Mouse (Mus musculus) G1E (cell line): ENCODE measurements around the gene Phf2. TPM values are rescaled to one million over a fixed set of nuclear protein-coding genes. Genes with fewer than 3 reads are reported as not detected.
"Not testable (repeated sequence)": the region's sequence is repeated elsewhere in the genome, so short reads cannot be mapped to it uniquely, and the experiment has no call there.

Experiments used
- ATAC-seq: 2 replicates; pipeline ENCODE4 v1.8.0; 2016; ENCODE audit warnings: mild to moderate bottlenecking; ENCODE audit not compliant: insufficient number of reproducible peaks, poor library complexity, low FRiP score, severe bottlenecking; ENCODE audit errors: extremely low read depth
- DNase-seq: peaks from one replicate; pipeline ENCODE4 v3.0.0; 2012; ENCODE audit warnings: low spot score
- H3K27me3 ChIP-seq: 2 replicates; pipeline ENCODE4 v1.6.1; 2012; ENCODE audit warnings: mild to moderate bottlenecking, low read length, inconsistent platforms; ENCODE audit not compliant: insufficient read depth
- H3K36me3 ChIP-seq: replicated peaks from 2 replicates; pipeline ENCODE3; 2012; ENCODE audit warnings: mild to moderate bottlenecking, inconsistent platforms
- H3K4me1 ChIP-seq: 2 replicates; pipeline ENCODE4 v1.6.1; 2012; ENCODE audit warnings: low read depth, low read length, inconsistent platforms, mixed read lengths; ENCODE audit not compliant: insufficient read depth
- H3K4me3 ChIP-seq: 2 replicates; pipeline ENCODE4 v1.5.1; 2012; ENCODE audit warnings: low read depth, mild to moderate bottlenecking, inconsistent platforms, low read length, moderate library complexity, mixed read lengths
- H3K9me3 ChIP-seq: replicated peaks from 2 replicates; pipeline ENCODE4 v1.6.1; 2012; ENCODE audit warnings: inconsistent platforms
- CTCF ChIP-seq: IDR thresholded peaks from 2 replicates; pipeline ENCODE4 v1.5.1; 2012; ENCODE audit warnings: low read depth, low read length, inconsistent platforms, mixed read lengths
- GATA1 ChIP-seq: IDR thresholded peaks from 2 replicates; pipeline ENCODE4 v1.6.1; 2012; ENCODE audit warnings: borderline replicate concordance, low read length, inconsistent platforms, mixed read lengths
- GATA2 ChIP-seq: IDR thresholded peaks from 2 replicates; pipeline ENCODE4 v1.6.1; 2012; ENCODE audit warnings: low read depth, low read length, inconsistent platforms, borderline replicate concordance
- POLR2AphosphoS5 ChIP-seq: IDR thresholded peaks from 2 replicates; pipeline ENCODE4 v1.6.1; 2012; ENCODE audit warnings: low read depth, low read length, inconsistent platforms; ENCODE audit not compliant: insufficient replicate concordance
- TAL1 ChIP-seq: conservative IDR thresholded peaks from 2 replicates; pipeline ENCODE4 v1.6.1; 2012; ENCODE audit warnings: low read depth, low read length, inconsistent platforms, mixed read lengths
- polyA plus RNA-seq: library from polyadenylated mRNA; stranded (reverse); fragments of >175 nt; gene quantifications from 2 replicates; pipeline ENCODE4 v1.2.3, GENCODE M21; 2012
- total RNA-seq, 2 experiments: library from RNA; stranded (forward) in 1 of 2; stranded (reverse) in 1 of 2; fragments of 200-1000 nt in 1 of 2; fragments of >200 nt in 1 of 2; fragmentation: Nextera tagmentation in 1 of 2; gene quantifications; 2 replicates each; pipeline ENCODE4 v1.2.3; 2014 to 2017

Gene Phf2
- total and polyA plus RNA-seq, 3 experiments = 9.6 to 53.7 (median 45.3) TPM

GRCm38 (mm10) chr13:48822288-48822687, 48.6 kb downstream of the Phf2 start:
- Histone ChIP-seq H3K4me1 (no peaks in the 10 kb centered on the region), H3K27me3 (no peaks in the 10 kb centered on the region), H3K9me3 (no peaks in the 10 kb centered on the region), H3K4me3 (no peak overlapping the region), H3K36me3 (peaks cover 100% of the 10 kb centered on the region)
- ATAC-seq (no peak), DNase-seq (no peak)
- TF ChIP-seq TAL1 (no peak), GATA1 (no peak), POLR2AphosphoS5 (no peak), GATA2 (no peak), CTCF (no peak)

GRCm38 (mm10) chr13:48819131-48819530, 51.8 kb downstream of the Phf2 start:
- ATAC-seq = no peak
- H3K36me3 ChIP-seq = peaks cover 100% of the 10 kb centered on the region

GRCm38 (mm10) chr13:48814406-48814805, 56.5 kb downstream of the Phf2 start:
- Histone ChIP-seq H3K4me1 (no peaks in the 10 kb centered on the region), H3K4me3 (no peak overlapping the region), H3K36me3 (peaks cover 100% of the 10 kb centered on the region), H3K9me3 (no peaks in the 10 kb centered on the region), H3K27me3 (no peaks in the 10 kb centered on the region)
- TF ChIP-seq TAL1 (no peak), GATA1 (no peak)
- no peak for ATAC-seq
- no peak for DNase-seq

More at GRCm38 (mm10) chr13:48819131-48819530, 51.8 kb downstream of the Phf2 start:
- Histone ChIP-seq H3K27me3 (no peaks in the 10 kb centered on the region), H3K4me1 (no peaks in the 10 kb centered on the region), H3K4me3 (no peak overlapping the region), H3K9me3 (no peaks in the 10 kb centered on the region)
- TF ChIP-seq TAL1 (no peak), GATA1 (no peak), GATA2 (no peak), POLR2AphosphoS5 (no peak), CTCF (no peak)
- no peak for DNase-seq

GRCm38 (mm10) chr13:48810991-48811390, 59.9 kb downstream of the Phf2 start:
- TF ChIP-seq CTCF = no peak
- no peak for TF ChIP-seq POLR2AphosphoS5
- TF ChIP-seq GATA1 = no peak
- Histone ChIP-seq H3K9me3 (no peaks in the 10 kb centered on the region), H3K27me3 (no peaks in the 10 kb centered on the region), H3K4me1 (no peaks in the 10 kb centered on the region), H3K4me3 (no peak overlapping the region), H3K36me3 (peaks cover 100% of the 10 kb centered on the region)
- DNase-seq = no peak
- no peak for ATAC-seq

GRCm38 (mm10) chr13:48810274-48810823, 60.6 kb downstream of the Phf2 start:
- TF ChIP-seq GATA2 (no peak), TAL1 (no peak), POLR2AphosphoS5 (no peak), GATA1 (no peak), CTCF (no peak)
- Histone ChIP-seq H3K9me3 (no peaks in the 10 kb centered on the region), H3K4me1 (no peaks in the 10 kb centered on the region), H3K36me3 (peaks cover 100% of the 10 kb centered on the region), H3K27me3 (no peaks in the 10 kb centered on the region), H3K4me3 (no peak overlapping the region)
- DNase-seq = no peak
- no peak for ATAC-seq

GRCm38 (mm10) chr13:48809668-48810067, 61.3 kb downstream of the Phf2 start:
- not testable (repeated sequence) for H3K27me3 ChIP-seq, H3K4me3 ChIP-seq, ATAC-seq, DNase-seq, H3K4me1 ChIP-seq, H3K9me3 ChIP-seq
- H3K36me3 ChIP-seq = peaks cover 100% of the 10 kb centered on the region

- DNase-seq (peak; percentile 53), ATAC-seq (no peak; the same call in 1 of the 2 replicates)
- Histone ChIP-seq H3K4me1 (no peaks in the 10 kb centered on the region), H3K36me3 (peaks cover 100% of the 10 kb centered on the region), H3K27me3 (no peaks in the 10 kb centered on the region), H3K9me3 (no peaks in the 10 kb centered on the region), H3K4me3 (no peak overlapping the region)
- TF ChIP-seq GATA2 = no peak
- TF ChIP-seq CTCF = peak; percentile 84
- no peak for TF ChIP-seq POLR2AphosphoS5
- TF ChIP-seq GATA1 = no peak
- no peak for TF ChIP-seq TAL1
These were observed 63.4 kb downstream of the Phf2 start for GRCm38 (mm10) chr13:48807481-48808031.
